Mouse (Mus musculus) spleen, postnatal 14 days (tissue): Measurements from ENCODE around the gene Ptges.
A peak's percentile ranks its signal among the peaks of the same experiment; 100 is the strongest.
"Not testable (repeated sequence)": the region's sequence is repeated elsewhere in the genome, so short reads cannot be mapped to it uniquely, and the experiment has no call there.

Experiments
- DNase-seq, 2 experiments: peaks; one replicate each; pipeline ENCODE4 v3.0.0; 2021 to 2022; ENCODE audit warnings: low spot score in 2 of 2

The Ptges gene

DNA sequence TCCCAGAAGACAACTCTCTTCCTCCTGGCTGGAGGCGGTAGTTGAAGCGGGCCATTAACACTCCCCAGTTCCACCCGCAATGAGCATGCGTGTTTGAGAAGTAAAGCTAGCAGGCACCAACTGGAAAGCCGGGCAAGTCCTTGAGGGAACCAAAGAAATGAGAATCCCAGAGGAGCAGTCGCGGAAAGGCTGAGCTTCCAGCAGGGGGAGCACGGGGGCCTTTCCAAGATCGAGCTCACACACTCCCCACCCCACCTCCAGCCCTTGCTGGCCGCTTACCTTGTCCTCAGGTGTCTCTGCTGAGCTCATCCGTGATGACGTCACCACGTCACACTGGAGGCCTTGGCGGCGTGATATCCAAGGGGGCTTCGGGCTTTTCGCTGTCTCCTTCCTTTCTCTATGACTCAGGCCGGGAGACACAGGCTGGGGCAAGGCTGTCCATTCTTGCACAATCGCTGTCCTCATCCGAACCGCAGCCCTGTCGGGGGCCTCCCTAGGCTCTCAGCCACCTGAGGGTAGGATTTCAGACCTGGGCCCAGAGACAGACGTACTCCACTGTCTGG lies at the start of gene Ptges:
Gene Ptges (minus strand): TSS at position 381 of the 563 bp plus-strand sequence.
- peak; percentile 22 to 33 for DNase-seq

DNA sequence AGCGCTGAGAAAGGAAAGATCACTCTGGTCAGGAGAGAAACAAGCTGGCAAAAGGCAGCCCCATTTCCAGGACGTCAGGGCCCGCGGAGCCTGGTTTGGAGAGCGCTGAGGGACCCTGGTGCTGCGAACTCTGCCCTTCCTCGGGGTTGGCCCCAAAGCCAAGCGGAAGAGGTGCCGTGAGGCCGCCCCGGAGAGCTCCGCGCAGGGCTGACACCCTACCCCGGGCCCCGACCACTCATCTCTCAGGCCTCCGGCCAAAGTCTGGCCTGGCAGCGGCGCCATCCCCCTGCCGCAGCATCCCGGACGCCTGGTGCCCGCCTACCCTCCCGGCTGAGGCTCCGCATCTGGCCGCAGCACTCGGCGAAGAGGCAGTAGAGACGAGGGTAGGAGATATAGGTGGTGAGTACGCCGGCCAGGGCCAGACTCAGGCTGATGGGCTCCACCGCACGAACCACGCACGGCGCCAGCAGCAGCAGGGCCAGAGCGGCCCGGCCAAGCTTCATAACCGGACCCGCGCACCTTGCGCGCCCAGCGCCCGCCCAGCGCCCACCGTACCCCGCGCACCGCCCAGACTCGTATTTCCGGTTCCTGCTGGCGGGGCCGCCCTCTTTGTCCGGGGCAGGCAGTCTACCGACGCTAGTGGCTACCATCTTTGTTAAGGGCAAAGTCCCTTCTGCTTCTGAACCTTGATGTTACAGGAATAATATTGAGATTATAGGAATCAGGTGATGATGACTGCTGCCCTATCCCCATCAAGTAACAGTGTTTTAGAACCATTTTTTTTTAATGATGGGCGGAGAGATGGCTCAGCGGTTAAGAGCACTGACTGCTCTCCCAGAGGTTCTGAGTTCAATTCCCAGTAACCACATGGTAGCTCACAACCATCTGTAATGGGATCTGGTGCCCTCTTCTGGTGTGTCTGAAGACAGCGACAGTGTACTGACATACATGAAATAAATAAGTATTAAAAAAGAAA lies 38.0 kb upstream of the Ptges start, which contains the start of gene Tor1a:
Gene Tor1a (minus strand): TSS at position 582 of the 976 bp plus-strand sequence.
- peak; percentile 72 to 81 for DNase-seq

DNA sequence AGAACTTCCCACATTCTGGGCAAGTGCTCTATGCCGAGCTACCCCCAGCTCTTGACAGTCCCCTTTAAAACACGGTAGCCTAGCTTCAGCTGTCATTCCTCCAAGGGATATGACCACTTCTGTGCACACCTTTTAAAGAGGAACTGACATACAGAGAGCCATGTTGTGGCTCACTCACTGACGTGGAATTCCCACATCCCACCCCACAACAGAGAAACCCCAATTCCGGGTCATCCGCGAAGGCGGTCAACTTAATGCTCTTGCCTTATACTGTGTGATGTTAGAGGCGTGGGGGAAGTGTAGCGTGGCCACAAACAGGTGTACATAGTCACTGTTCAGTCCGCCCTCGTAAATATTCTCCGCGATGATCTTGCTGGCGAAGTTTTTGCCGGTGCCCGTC lies 37.2 kb upstream of the Ptges start:
- DNase-seq, result no peak

DNA sequence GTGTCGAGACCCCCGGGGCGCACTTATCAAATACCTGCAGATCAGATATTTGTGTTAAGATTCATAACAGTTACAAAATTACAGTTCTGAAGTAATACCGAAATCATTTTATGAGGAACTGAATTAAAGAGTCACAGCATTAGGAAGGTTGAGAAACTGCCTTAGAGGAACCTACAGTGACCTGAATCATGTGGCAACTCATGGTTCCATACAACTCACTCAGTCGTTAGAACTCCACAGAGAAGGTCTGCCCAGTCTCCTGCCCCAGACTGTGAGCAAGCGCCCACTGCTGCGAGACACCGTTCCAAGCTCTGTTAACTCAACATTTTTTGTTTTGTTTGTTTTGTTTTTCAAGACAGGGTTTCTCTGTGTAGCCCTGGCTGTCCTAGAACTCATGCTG lies 36.0 kb upstream of the Ptges start:
- DNase-seq, result no peak

DNA sequence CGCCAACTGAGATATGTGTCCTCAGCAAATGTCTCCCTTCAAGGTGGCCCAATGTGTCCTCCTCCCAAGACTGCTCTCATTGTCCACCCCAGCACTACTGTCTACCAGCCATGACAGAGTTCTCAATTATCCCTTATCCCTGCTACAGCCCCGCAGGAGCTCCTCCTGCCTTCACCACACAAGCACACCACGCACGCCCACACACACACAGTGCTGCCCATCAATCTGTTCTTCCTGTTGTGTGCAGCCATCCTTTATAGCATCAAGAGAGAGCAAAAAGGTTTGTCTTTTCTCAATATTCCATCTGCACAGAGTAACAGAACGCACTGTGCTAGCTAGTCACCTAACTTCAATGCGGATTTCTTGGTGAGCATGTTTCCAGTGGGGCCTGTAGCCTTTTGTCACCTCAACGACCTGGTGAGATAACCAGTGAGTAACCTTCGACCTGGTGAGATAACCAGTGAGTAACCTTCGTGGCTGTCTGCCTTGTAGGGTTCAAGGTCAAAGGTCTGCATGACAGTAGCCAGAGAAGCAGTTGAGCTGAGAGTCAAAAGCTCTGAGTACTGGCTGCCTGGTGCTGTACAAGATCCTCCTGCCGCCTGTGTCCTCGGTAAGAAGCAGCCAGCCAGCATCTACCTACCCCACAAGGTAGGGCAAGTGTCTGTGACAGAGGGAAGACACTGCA lies 33.0 kb upstream of the Ptges start:
- no peak for DNase-seq

DNA sequence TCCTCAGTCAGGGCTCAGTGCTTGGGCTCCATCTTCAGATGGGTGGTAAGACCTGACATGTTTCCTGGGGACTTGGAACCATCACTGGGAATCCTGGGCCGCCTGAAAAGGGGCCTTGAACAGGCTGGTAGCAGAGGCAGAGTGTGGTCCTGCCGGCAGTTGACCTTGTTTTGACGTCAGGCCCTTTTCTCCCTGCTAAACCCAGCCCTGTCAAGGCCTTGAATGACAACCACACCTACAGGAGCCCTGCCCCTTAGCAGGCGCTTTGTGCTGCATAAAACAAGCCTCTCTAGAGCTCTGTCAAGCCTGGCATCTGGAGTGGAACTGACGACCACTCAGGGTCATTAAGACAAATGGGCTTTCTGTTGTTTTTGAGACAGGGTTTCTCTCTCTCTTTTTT lies 30.2 kb upstream of the Ptges start:
- DNase-seq, result no peak

DNA sequence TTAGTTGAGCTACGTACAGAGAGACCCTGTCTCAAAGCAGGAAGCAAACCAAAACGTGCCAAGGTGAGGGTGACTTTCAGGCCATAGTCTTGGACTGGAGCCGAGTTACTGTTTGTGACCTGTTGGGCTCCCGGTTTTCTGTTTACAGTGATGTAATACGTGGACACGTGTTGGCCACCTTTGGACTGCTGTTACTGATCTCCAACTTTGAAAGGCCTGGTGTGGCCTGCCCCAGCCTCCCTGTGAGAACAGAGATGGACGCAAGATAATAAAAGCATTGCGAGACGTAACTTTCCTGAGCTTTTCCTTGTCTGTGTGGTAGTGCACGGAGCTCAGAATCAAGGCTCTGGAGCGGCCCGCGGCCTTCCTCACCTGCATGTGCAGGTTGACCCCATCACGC lies 29.1 kb upstream of the Ptges start:
- no peak for DNase-seq

DNA sequence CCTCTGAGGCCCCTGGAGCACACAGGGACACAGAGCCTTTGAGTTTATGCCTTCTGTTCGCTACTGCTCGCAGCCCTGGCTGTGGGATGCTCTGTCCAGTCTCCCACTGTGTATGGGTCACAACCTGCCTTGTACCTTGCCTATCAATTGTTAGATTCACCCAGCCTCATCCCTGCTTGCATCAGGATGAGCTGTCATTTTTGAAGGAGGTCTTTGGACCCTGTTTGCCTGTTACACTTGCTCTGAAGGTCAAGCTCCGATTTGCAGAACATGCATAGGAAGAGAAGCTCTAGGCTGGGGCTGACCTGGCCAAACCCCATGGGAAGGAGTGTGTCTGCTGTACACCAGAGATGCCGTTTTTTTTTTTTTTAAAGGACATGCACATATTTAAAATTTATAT lies 27.8 kb upstream of the Ptges start:
- DNase-seq, result no peak

DNA sequence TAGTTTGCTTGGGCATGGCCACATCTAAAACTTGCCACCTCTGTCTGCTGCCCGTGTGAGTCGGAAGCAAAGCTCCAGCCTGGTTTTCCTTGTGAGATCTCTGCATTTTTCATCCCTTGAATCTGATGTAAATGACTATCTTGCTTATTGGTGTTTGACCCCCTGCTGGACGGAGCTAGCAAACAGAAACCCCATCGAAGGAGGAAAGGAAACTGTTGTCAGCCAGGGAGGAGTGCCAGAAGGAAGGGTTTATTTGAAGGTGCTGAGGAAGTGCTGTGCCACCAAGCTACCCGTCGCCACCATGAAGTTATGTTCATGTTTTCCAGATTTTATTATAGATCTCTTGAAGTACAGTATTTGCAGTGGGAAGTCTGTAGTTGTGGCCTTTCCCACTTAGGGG lies 25.1 kb upstream of the Ptges start:
- DNase-seq, result no peak

DNA sequence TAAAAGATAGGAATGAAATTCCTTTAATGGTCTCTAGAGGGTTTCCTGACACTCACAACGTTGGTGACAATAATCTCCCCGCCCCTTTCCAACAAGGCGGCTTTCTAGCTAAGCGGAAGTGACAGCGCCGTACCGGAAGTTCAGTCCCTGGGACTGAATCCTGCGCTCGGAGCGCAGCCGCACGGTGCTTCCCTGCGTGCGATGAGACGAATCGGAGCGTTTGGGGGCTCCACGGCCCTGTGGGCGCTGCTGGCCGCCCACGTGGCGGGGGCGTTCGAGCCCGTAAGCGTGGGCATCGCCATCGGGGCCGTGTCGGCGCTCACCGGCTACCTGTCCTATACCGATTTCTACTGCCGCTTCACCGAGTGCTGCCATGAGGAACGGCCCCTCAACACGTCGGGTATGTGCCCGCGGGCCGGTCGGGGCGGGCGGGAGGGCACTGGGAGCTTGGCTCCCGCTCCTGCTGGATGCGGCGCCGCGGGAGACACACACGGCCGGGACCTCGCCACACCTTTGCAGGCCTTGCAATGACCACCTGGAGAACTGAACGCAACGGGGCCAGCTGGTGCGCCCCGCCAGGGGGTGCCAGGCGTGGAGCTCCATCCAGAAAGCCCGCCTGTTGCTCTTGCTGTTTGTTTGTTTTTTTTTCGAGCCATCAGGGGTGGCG lies 23.3 kb upstream of the Ptges start, which contains the start of gene Tor1b:
Gene Tor1b (plus strand): TSS at position 136 of the 667 bp plus-strand sequence.
- DNase-seq, result peak; percentile 57 to 73

DNA sequence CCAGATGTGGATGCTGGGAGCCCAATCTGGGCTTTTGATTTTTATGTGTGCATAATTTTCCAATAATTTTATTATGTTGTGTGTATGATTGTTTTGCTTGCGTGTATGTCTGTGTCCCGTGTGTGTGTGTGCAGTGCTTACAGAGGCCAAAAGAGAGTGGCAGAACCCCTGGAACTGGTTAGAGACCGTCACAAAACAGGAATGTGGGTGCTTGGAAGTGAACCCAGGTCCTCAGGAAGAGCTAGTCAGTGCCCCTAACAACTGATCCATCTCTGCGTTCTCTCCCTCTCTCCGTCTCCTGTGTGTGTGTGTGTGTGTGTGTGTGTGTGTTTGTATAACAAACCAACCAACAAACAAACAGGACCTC lies 22.8 kb upstream of the Ptges start:
- DNase-seq, result no peak

DNA sequence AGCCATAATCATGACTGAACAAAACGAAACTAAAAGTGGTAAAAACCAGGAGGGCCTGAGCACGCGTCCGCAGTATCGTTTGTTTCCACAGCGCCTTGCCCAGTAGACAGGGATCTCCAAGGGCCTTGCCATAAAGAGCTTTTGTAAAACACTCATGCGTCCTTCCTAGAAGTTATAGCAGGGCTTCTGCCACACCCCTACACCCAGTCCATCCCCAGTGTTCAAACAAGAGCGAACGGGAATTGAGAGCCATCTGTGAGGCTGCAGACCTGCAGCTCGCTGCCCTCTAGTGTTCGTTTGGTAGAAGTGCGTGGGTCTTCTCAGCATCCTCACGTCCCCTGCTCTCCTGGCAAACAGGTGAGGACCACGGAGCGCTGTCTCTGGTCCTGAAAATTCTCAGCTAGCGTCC lies 12.9 kb upstream of the Ptges start:
- peak; percentile 25 to 53 for DNase-seq

DNA sequence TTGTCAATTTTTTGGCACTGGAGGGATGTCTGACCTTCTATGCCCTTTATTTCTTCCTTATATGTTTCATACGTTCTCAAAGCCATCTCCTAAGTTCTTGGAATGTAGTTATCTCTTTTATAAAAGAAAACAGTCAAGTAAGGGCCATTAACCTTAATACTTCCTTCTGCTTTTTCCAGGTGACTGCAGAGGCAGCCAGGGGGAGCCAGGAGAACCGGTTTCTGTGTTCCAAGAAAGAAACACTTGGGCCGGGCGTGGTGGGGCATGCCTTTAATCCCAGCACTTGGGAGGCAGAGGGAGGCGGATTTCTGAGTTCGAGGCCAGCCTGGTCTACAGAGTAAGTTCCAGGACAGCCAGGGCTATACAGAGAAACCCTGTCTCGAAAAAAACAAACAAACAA lies 12.5 kb upstream of the Ptges start:
- not testable (repeated sequence) for DNase-seq

DNA sequence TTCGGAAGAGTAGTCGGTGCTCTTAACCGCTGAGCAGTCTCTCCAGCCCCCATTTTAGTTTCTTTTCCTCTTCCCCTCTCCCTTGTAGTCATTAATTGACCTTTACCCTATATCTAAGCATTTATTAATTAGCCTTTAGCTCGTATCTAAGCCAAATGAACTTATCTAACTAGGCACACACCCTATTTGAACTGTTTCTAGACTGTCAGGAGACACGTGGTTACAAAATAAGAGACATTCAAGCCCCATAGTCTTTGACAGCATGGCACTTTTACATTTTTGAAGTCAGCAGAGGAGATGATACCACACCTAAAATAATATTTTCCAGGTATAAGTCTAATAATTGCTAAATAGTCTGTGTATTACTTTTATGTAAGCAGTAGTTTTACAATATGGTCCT lies 11.9 kb upstream of the Ptges start:
- no peak for DNase-seq

DNA sequence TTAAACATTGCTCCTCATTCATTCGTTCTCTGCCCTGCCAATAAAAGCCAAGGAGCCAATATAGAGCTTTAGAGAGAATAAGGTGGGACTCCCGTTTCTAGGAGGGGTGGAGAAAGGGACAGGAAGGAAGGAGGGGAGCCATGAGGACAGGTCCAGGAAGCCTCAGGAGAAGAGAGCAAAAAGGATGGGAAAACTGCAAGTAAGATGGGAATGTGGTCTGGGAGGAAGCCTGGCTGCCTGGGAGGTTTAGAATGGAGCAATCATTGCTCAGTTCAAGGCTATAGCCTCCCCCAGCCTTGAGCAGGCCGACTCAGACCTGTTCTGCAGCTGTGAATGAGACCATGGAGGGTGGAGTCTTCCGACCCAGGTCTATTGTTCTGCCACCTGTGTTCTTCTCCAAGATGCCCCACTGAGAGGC lies 8.9 kb upstream of the Ptges start:
- no peak for DNase-seq

DNA sequence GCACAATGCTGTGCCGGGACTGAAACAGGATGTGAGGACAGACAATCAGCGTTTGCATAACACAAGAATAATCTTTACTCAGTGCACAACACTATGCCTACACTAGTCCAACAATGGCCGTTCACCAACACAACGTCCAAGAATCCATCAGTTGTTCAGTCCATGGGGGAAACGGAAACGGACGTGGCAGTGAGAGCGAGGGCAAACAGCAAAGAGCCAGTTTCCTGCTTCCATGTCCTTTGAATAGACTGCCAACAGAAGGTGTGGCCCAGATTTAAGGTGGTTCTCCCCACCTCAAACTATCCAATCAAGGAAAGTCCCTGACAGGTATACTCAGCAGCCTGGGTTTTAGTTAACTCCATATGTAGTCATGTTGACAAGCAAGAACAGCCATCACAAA lies 8.1 kb upstream of the Ptges start:
- no peak for DNase-seq

DNA sequence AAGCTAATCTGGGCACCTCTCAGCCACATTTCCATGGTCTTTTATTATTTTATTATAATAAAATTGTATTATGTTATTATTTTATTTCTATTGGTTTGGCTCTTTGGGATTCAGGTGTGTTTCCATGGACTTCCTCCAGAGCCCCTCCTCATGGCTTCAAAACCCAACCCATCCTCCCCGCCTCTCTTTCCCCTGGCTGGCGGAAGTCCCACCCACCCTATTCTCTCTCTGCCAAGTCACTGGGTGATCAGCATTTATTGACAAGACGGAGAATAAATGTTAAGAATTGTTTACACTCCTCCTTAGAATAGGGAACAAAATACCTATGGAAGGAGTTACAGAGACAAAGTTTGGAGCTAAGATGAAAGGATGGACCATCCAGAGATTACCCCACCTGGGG lies 7.1 kb upstream of the Ptges start:
- no peak for DNase-seq

DNA sequence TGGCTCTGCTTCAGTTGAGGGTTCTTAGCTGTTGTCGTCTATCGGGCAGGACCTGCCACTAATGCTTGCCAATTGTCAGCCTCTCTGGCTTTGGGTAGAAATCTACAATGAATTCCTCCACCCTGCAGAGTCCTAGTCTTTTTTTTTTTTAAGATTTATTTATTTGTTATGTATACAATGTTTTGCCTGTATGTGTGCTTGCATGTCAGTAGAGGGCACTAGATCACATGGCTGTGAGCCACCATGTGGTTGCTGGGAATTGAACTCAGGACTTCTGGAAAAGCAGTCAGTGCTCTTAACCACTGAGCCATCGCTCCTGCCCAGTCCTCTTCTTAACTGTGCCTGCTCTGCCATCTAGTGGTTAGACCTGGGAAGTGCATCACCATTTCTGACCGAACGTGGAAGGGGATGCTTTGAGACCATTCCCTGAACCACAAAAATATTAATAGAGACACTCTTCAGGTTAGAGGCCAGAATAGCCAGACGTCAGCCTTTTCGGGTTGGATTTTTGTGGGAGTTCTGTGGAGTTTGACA lies 4.3 kb upstream of the Ptges start:
- DNase-seq, result peak; percentile 44 to 69

DNA sequence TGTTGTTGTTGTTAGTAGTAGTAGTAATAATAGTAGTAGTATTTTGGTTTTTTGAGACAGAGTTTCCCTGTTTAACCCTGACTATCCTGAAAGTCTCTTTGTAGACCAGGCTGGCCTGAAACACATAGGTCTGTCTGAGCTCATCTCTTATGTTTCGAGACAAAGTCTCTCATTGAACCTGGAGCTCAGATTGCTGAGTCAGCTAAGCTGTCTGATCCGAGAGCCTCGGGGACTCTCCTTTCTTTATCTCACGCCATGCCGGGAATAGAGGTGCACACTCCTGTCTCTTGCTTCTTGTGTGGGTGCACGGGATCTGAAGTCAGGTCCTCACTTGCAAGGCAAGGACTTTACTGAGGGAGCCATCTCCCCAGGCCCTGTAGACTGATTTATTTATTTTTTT lies 3.4 kb upstream of the Ptges start:
- no peak for DNase-seq

DNA sequence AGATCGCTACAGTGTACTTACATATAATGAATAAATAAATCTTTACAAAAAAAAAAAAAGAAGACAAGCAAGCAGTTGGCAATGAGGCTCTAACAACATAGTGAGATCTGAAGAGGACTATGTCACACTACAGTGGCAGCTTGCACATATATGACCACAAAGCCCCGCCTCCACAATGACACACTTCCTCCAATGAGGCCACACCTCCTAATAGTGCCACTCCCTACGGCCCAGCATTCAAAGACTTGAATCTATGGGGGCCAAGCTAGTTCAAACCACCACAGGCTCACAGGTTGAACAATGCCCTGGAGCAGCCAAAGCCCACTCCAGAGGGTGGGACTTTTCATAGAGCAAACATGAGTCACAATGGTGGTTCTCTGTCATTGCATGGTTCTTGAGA lies 2.3 kb upstream of the Ptges start:
- no peak for DNase-seq

DNA sequence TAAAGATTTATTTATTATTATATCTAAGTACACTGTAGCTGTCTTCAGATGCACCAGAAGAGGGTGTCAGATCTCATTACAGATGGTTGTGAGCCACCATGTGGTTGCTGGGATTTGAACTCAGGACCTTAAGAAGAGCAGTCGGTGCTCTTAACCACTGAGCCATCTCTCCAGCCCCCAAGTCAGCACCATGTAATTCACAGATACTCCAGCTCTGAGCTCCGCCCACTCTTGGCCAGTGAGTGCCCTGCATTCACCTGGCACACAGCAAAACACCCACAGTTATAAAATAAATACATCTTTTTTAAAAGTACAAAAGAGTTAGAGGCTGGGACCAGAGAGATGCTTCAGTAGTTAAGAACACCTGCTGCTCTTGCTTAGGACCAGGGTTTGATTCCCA lies 1.2 kb upstream of the Ptges start:
- not testable (repeated sequence) for DNase-seq
